Mouse (Mus musculus): ENCODE measurements around the gene Crym. TPM values are rescaled to one million over a fixed set of nuclear protein-coding genes. Genes with fewer than 3 reads are reported as not detected.

Crym gene
- 55.2 and 62.9 TPM in 2 replicates for polyA plus RNA-seq (2014; fragmentation: Nextera tagmentation; extraction: Ambion mirVana)

GRCm38 (mm10) chr7:120201771-120202170 is at the start of gene Crym:
Crym (minus strand) TSS chr7:120202111.
- WGBS, result 3% methylated on average over 16 of the region's 26 CpGs
- DNase-seq (ENCODE audit: low spot score), result peak; percentile 50
- peak within 1 kb of the TSS; percentile 57 for H3K9ac ChIP-seq (ENCODE audit: low read depth, low read length)

DNA sequence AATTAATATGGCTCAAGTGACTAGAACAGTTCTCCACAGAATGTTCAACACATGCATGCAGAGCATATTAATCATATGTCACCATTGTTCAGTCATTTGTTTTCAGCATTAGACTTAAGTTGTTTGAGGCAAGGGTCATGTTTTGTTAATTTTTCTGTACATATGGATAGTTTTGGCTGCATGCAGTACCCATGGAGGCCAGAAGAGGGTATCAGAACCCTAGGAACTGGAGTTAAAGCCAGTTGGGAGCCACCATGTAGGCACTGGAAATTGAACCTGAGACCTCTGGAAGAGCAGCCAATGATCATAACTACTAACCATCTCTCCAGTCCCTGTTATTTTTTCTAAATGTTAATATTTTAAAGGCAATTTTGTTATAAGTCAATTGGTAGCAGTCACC is 39.2 kb upstream of the Crym start:
- DNase-seq (ENCODE audit: low spot score) (no peak), ATAC-seq (ENCODE audit: low read depth) (no peak)
- H3K4me1 ChIP-seq (ENCODE audit: control insufficient read depth, insufficient read depth, low read length), result no peaks in the 10 kb centered on the region
- H3K9me3 ChIP-seq (ENCODE audit: control insufficient read depth, low read length), result no peaks in the 10 kb centered on the region
- no peak overlapping the region for H3K27ac ChIP-seq (replicated peaks; ENCODE audit: low read depth, low read length)
- no peak overlapping the region for H3K4me3 ChIP-seq (ENCODE audit: low read depth, low read length)
- H3K4me2 ChIP-seq (ENCODE audit: low read depth, low read length), result no peak overlapping the region
- H3K27me3 ChIP-seq (replicated peaks; ENCODE audit: control insufficient read depth, insufficient read depth, low read length), result no peaks in the 10 kb centered on the region
- H3K9ac ChIP-seq (ENCODE audit: low read depth, low read length), result no peak overlapping the region
- H3K36me3 ChIP-seq (ENCODE audit: control insufficient read depth, insufficient read depth, low read length), result no peaks in the 10 kb centered on the region

More at GRCm38 (mm10) chr7:120201771-120202170, at the start of gene Crym:
- Histone ChIP-seq H3K9me3 (ENCODE audit: control insufficient read depth, low read length) (no peaks in the 10 kb centered on the region), H3K36me3 (ENCODE audit: control insufficient read depth, insufficient read depth, low read length) (no peaks in the 10 kb centered on the region), H3K4me2 (ENCODE audit: low read depth, low read length) (peak within 1 kb of the TSS; percentile 53), H3K27ac (replicated peaks; ENCODE audit: low read depth, low read length) (no peak within 1 kb of the TSS), H3K4me3 (ENCODE audit: low read depth, low read length) (peak within 1 kb of the TSS; percentile 37), H3K4me1 (ENCODE audit: control insufficient read depth, insufficient read depth, low read length) (0 out of 2 replicates have a peak, but pooled peaks cover 2% of the 10 kb centered on the region), H3K27me3 (replicated peaks; ENCODE audit: control insufficient read depth, insufficient read depth, low read length) (peaks cover 15% of the 10 kb centered on the region)
- peak; percentile 50 for ATAC-seq (ENCODE audit: low read depth)

- DNase-seq (ENCODE audit: low spot score) (no peak), ATAC-seq (ENCODE audit: low read depth) (no peak)
- Histone ChIP-seq H3K4me1 (ENCODE audit: control insufficient read depth, insufficient read depth, low read length) (no peaks in the 10 kb centered on the region), H3K27me3 (replicated peaks; ENCODE audit: control insufficient read depth, insufficient read depth, low read length) (no peaks in the 10 kb centered on the region), H3K4me3 (ENCODE audit: low read depth, low read length) (no peak overlapping the region), H3K9ac (ENCODE audit: low read depth, low read length) (no peak overlapping the region), H3K4me2 (ENCODE audit: low read depth, low read length) (no peak overlapping the region), H3K36me3 (ENCODE audit: control insufficient read depth, insufficient read depth, low read length) (no peaks in the 10 kb centered on the region), H3K9me3 (ENCODE audit: control insufficient read depth, low read length) (no peaks in the 10 kb centered on the region), H3K27ac (replicated peaks; ENCODE audit: low read depth, low read length) (no peak overlapping the region)
These were observed 26.6 kb upstream of the Crym start for GRCm38 (mm10) chr7:120228541-120228940.

GRCm38 (mm10) chr7:120205989-120206388 is 4.1 kb upstream of the Crym start:
- Histone ChIP-seq H3K4me3 (ENCODE audit: low read depth, low read length) (no peak overlapping the region), H3K4me1 (ENCODE audit: control insufficient read depth, insufficient read depth, low read length) (0 out of 2 replicates have a peak, but pooled peaks cover 2% of the 10 kb centered on the region), H3K36me3 (ENCODE audit: control insufficient read depth, insufficient read depth, low read length) (no peaks in the 10 kb centered on the region), H3K9me3 (ENCODE audit: control insufficient read depth, low read length) (no peaks in the 10 kb centered on the region), H3K27ac (replicated peaks; ENCODE audit: low read depth, low read length) (no peak overlapping the region), H3K9ac (ENCODE audit: low read depth, low read length) (no peak overlapping the region), H3K27me3 (replicated peaks; ENCODE audit: control insufficient read depth, insufficient read depth, low read length) (peaks cover 10% of the 10 kb centered on the region), H3K4me2 (ENCODE audit: low read depth, low read length) (no peak overlapping the region)
- 58% methylated on average over 9 of the region's 9 CpGs for WGBS
- DNase-seq (ENCODE audit: low spot score), result no peak
- ATAC-seq (ENCODE audit: low read depth), result no peak

DNA sequence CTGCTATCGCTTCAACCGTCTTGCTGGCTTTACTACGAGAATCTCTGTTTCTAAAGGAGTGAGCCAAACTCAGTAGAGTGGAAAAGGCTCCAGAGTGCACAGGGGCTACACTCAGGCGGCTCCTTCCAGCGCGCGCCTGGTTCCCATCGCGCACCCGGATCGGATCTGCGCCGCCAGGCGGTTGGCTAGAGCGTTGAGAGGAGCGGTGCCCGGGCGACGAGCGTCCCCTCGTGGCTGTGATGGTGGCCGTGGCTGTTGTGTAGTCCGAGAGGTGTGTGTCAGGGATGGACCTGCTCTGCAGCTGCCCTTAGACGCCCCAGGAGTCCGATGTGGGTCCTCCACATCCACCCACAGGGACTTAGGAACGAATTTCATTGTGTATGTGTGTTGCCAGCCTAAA is 1.9 kb upstream of the Crym start, which contains the start of gene Abca14:
Abca14 (plus strand) TSS at position 173 of the 400 bp plus-strand sequence.
- Histone ChIP-seq H3K9me3 (ENCODE audit: control insufficient read depth, low read length) (no peaks in the 10 kb centered on the region), H3K9ac (ENCODE audit: low read depth, low read length) (no peak within 1 kb of the TSS), H3K27me3 (replicated peaks; ENCODE audit: control insufficient read depth, insufficient read depth, low read length) (peaks cover 15% of the 10 kb centered on the region), H3K4me3 (ENCODE audit: low read depth, low read length) (no peak within 1 kb of the TSS), H3K36me3 (ENCODE audit: control insufficient read depth, insufficient read depth, low read length) (no peaks in the 10 kb centered on the region), H3K27ac (replicated peaks; ENCODE audit: low read depth, low read length) (no peak within 1 kb of the TSS), H3K4me2 (ENCODE audit: low read depth, low read length) (no peak within 1 kb of the TSS), H3K4me1 (ENCODE audit: control insufficient read depth, insufficient read depth, low read length) (0 out of 2 replicates have a peak, but pooled peaks cover 2% of the 10 kb centered on the region)
- DNase-seq (ENCODE audit: low spot score) (peak; percentile 82), ATAC-seq (ENCODE audit: low read depth) (peak; percentile 84)
- WGBS, result 5% methylated on average over 26 of the region's 26 CpGs

DNA sequence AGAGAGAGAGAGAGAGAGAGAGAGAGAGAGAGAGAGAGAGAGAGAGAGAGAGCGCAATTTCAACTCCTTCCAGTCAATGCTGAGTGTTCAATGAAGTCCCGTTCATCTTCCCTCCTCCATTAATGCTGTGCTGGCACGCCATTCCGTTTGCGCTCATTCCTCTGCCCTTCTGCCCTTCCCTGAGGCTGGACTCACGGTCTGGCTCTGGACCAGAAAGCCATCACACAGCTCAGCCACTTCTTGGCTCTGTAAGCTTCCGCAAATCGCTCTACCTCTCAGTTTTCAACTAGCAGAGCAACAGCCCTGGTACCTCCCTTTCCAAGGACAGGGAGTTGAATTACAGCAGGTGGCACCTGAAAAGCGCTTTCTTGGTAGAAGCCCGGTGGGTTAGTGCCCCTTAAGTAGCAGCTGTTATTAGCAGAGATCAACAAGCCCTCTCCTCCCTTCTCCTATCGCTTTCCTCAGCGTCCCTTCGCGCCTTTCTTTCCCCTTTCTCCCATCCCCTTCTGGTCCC is 623 bp downstream of the Crym start:
- Histone ChIP-seq H3K36me3 (ENCODE audit: control insufficient read depth, insufficient read depth, low read length) (no peaks in the 10 kb centered on the region), H3K4me3 (ENCODE audit: low read depth, low read length) (peak overlapping the region; percentile 37), H3K27ac (replicated peaks; ENCODE audit: low read depth, low read length) (no peak overlapping the region), H3K9me3 (ENCODE audit: control insufficient read depth, low read length) (no peaks in the 10 kb centered on the region), H3K9ac (ENCODE audit: low read depth, low read length) (peak overlapping the region; percentile 57), H3K4me1 (ENCODE audit: control insufficient read depth, insufficient read depth, low read length) (0 out of 2 replicates have a peak, but pooled peaks cover 2% of the 10 kb centered on the region), H3K4me2 (ENCODE audit: low read depth, low read length) (peak overlapping the region; percentile 53), H3K27me3 (replicated peaks; ENCODE audit: control insufficient read depth, insufficient read depth, low read length) (peaks cover 15% of the 10 kb centered on the region)
- 2% methylated on average over 13 of the region's 14 CpGs for WGBS
- ATAC-seq (ENCODE audit: low read depth), result peak; percentile 38; the same call in 1 of the 2 replicates
- peak; percentile 50 for DNase-seq (ENCODE audit: low spot score)

GRCm38 (mm10) chr7:120195207-120195606 is 6.7 kb downstream of the Crym start:
- ATAC-seq (ENCODE audit: low read depth) (no peak), DNase-seq (ENCODE audit: low spot score) (no peak)
- Histone ChIP-seq H3K9ac (ENCODE audit: low read depth, low read length) (no peak overlapping the region), H3K4me1 (ENCODE audit: control insufficient read depth, insufficient read depth, low read length) (peaks cover 4% of the 10 kb centered on the region), H3K36me3 (ENCODE audit: control insufficient read depth, insufficient read depth, low read length) (no peaks in the 10 kb centered on the region), H3K9me3 (ENCODE audit: control insufficient read depth, low read length) (no peaks in the 10 kb centered on the region), H3K27me3 (replicated peaks; ENCODE audit: control insufficient read depth, insufficient read depth, low read length) (0 out of 2 replicates have a peak, but pooled peaks cover under 1% of the 10 kb centered on the region), H3K4me2 (ENCODE audit: low read depth, low read length) (no peak overlapping the region), H3K27ac (replicated peaks; ENCODE audit: low read depth, low read length) (no peak overlapping the region), H3K4me3 (ENCODE audit: low read depth, low read length) (no peak overlapping the region)
- WGBS, result 85% methylated on average over 4 of the region's 4 CpGs

DNA sequence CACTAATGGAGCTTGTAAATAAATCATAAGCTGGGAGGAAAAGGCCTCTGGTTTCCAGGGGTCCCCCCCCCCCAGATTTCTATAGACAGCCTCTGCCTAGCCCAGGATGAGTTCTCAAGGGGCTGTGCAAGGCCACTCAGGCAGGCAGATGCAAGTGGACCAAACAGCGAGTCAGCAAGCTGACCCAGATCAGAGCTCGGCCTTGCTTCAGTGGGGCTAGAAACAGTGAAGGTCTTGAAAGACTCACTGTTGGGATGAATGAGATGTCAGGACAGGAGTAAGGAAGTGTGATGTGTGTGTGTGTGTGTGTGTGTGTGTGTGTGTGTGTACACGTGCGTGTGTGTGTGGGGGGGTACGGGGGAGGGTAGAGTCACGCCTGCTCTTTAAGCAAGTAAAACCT is 9.1 kb downstream of the Crym start:
- Histone ChIP-seq H3K4me1 (ENCODE audit: control insufficient read depth, insufficient read depth, low read length) (peaks cover 11% of the 10 kb centered on the region), H3K9ac (ENCODE audit: low read depth, low read length) (no peak overlapping the region), H3K27ac (replicated peaks; ENCODE audit: low read depth, low read length) (no peak overlapping the region), H3K27me3 (replicated peaks; ENCODE audit: control insufficient read depth, insufficient read depth, low read length) (no peaks in the 10 kb centered on the region), H3K9me3 (ENCODE audit: control insufficient read depth, low read length) (no peaks in the 10 kb centered on the region), H3K36me3 (ENCODE audit: control insufficient read depth, insufficient read depth, low read length) (no peaks in the 10 kb centered on the region), H3K4me2 (ENCODE audit: low read depth, low read length) (no peak overlapping the region), H3K4me3 (ENCODE audit: low read depth, low read length) (no peak overlapping the region)
- WGBS, result 72% methylated on average over 6 of the region's 6 CpGs
- DNase-seq (ENCODE audit: low spot score), result no peak
- no peak for ATAC-seq (ENCODE audit: low read depth)

- Histone ChIP-seq H3K27me3 (replicated peaks; ENCODE audit: control insufficient read depth, insufficient read depth, low read length) (no peaks in the 10 kb centered on the region), H3K27ac (replicated peaks; ENCODE audit: low read depth, low read length) (no peak overlapping the region), H3K36me3 (ENCODE audit: control insufficient read depth, insufficient read depth, low read length) (no peaks in the 10 kb centered on the region), H3K9me3 (ENCODE audit: control insufficient read depth, low read length) (no peaks in the 10 kb centered on the region), H3K4me2 (ENCODE audit: low read depth, low read length) (no peak overlapping the region), H3K9ac (ENCODE audit: low read depth, low read length) (no peak overlapping the region), H3K4me1 (ENCODE audit: control insufficient read depth, insufficient read depth, low read length) (peaks cover 11% of the 10 kb centered on the region), H3K4me3 (ENCODE audit: low read depth, low read length) (no peak overlapping the region)
- ATAC-seq (ENCODE audit: low read depth) (no peak), DNase-seq (ENCODE audit: low spot score) (no peak)
- 38% methylated on average over 3 of the region's 3 CpGs for WGBS
These were observed 9.7 kb downstream of the Crym start for GRCm38 (mm10) chr7:120192207-120192606.

Measured in embryonic facial prominence, embryonic 14.5 days (tissue).